Mouse (Mus musculus): ENCODE data around the gene Tcp11l2.

Tcp11l2 gene

GRCm38 (mm10) chr10:84604335-84604734, 27.9 kb downstream of the Tcp11l2 start:
- no peak for DNase-seq

GRCm38 (mm10) chr10:84608361-84608760, 31.9 kb downstream of the Tcp11l2 start:
- no peak for DNase-seq

GRCm38 (mm10) chr10:84610324-84610723, 33.9 kb downstream of the Tcp11l2 start:
- DNase-seq, result no peak

GRCm38 (mm10) chr10:84610783-84611182, 34.4 kb downstream of the Tcp11l2 start:
- no peak for DNase-seq

- no peak for DNase-seq
Measured at GRCm38 (mm10) chr10:84611664-84612063, 35.2 kb downstream of the Tcp11l2 start.

GRCm38 (mm10) chr10:84612281-84612680, 35.9 kb downstream of the Tcp11l2 start:
- no peak for DNase-seq

- DNase-seq, result no peak
Measured at GRCm38 (mm10) chr10:84613366-84613765, 36.9 kb downstream of the Tcp11l2 start.

GRCm38 (mm10) chr10:84615076-84615475, 38.6 kb downstream of the Tcp11l2 start:
- no peak for DNase-seq

GRCm38 (mm10) chr10:84621826-84622790, 45.7 kb downstream of the Tcp11l2 start, which contains the start of gene Polr3b:
Gene Polr3b (plus strand): TSS chr10:84622292.
- peak; percentile 95 for DNase-seq

GRCm38 (mm10) chr10:84631182-84631581, 54.8 kb downstream of the Tcp11l2 start:
- no peak for DNase-seq

- DNase-seq, result no peak
Measured at GRCm38 (mm10) chr10:84632005-84632404, 55.6 kb downstream of the Tcp11l2 start.

GRCm38 (mm10) chr10:84636656-84637055, 60.2 kb downstream of the Tcp11l2 start:
- no peak for DNase-seq

- no peak for DNase-seq
Measured at GRCm38 (mm10) chr10:84638382-84638781, 62.0 kb downstream of the Tcp11l2 start.

GRCm38 (mm10) chr10:84639525-84640287, 63.3 kb downstream of the Tcp11l2 start:
- no peak for DNase-seq

- no peak for DNase-seq
Measured at GRCm38 (mm10) chr10:84640861-84641260, 64.4 kb downstream of the Tcp11l2 start.

GRCm38 (mm10) chr10:84641576-84641975, 65.2 kb downstream of the Tcp11l2 start:
- DNase-seq, result no peak

GRCm38 (mm10) chr10:84645940-84646339, 69.5 kb downstream of the Tcp11l2 start:
- DNase-seq, result no peak

- no peak for DNase-seq
Measured at GRCm38 (mm10) chr10:84646506-84647102, 70.2 kb downstream of the Tcp11l2 start.

- DNase-seq, result no peak
Measured at GRCm38 (mm10) chr10:84647264-84647663, 70.8 kb downstream of the Tcp11l2 start.

- DNase-seq, result no peak
Measured at GRCm38 (mm10) chr10:84648911-84649310, 72.5 kb downstream of the Tcp11l2 start.

- DNase-seq, result no peak
Measured at GRCm38 (mm10) chr10:84654029-84654428, 77.6 kb downstream of the Tcp11l2 start.

- DNase-seq, result no peak
Measured at GRCm38 (mm10) chr10:84654731-84655130, 78.3 kb downstream of the Tcp11l2 start.

GRCm38 (mm10) chr10:84656618-84657017, 80.2 kb downstream of the Tcp11l2 start:
- DNase-seq, result peak; percentile 52

Data from kidney, adult 11 months (tissue).